Mouse (Mus musculus): ENCODE results near the gene Gigyf1.

The Gigyf1 gene

GRCm38 (mm10) chr5:137533117-137533827 lies 14.9 kb downstream of the Gigyf1 start, which contains the start of the genes Epo and Gnb2:
Gene Epo (minus strand): TSS chr5:137533242.
Gene Gnb2 (minus strand): TSS chr5:137533510.
- peak; percentile 99 for DNase-seq (ENCODE audit: low read depth)

GRCm38 (mm10) chr5:137534762-137535161 lies 16.4 kb downstream of the Gigyf1 start:
- no peak for DNase-seq (ENCODE audit: low read depth)

- peak; percentile 49 for DNase-seq (ENCODE audit: low read depth)
These were observed 17.0 kb downstream of the Gigyf1 start for GRCm38 (mm10) chr5:137535318-137535717.

GRCm38 (mm10) chr5:137537461-137537860 lies 19.1 kb downstream of the Gigyf1 start:
- DNase-seq (ENCODE audit: low read depth): no peak

- DNase-seq (ENCODE audit: low read depth): no peak
These were observed 21.0 kb downstream of the Gigyf1 start for GRCm38 (mm10) chr5:137539291-137539801.

- no peak for DNase-seq (ENCODE audit: low read depth)
These were observed 22.6 kb downstream of the Gigyf1 start for GRCm38 (mm10) chr5:137540991-137541390.

GRCm38 (mm10) chr5:137541768-137542540 lies 23.6 kb downstream of the Gigyf1 start:
- no peak for DNase-seq (ENCODE audit: low read depth)

GRCm38 (mm10) chr5:137544926-137545325 lies 26.6 kb downstream of the Gigyf1 start:
- no peak for DNase-seq (ENCODE audit: low read depth)

- no peak for DNase-seq (ENCODE audit: low read depth)
These were observed 27.2 kb downstream of the Gigyf1 start for GRCm38 (mm10) chr5:137545596-137545995.

- DNase-seq (ENCODE audit: low read depth): no peak
These were observed 31.5 kb downstream of the Gigyf1 start for GRCm38 (mm10) chr5:137549840-137550239.

- peak; percentile 40 for DNase-seq (ENCODE audit: low read depth)
These were observed 32.8 kb downstream of the Gigyf1 start for GRCm38 (mm10) chr5:137551119-137551518.

GRCm38 (mm10) chr5:137553000-137553399 lies 34.7 kb downstream of the Gigyf1 start:
- no peak for DNase-seq (ENCODE audit: low read depth)

- peak; percentile 62 for DNase-seq (ENCODE audit: low read depth)
These were observed 35.1 kb downstream of the Gigyf1 start, which contains the start of gene Actl6b for GRCm38 (mm10) chr5:137553411-137553837. Gene Actl6b (plus strand): TSS chr5:137553517.

- DNase-seq (ENCODE audit: low read depth): no peak
These were observed 35.5 kb downstream of the Gigyf1 start for GRCm38 (mm10) chr5:137553898-137554297.

GRCm38 (mm10) chr5:137561556-137561955 lies 43.2 kb downstream of the Gigyf1 start:
- no peak for DNase-seq (ENCODE audit: low read depth)

GRCm38 (mm10) chr5:137562965-137563364 lies 44.6 kb downstream of the Gigyf1 start:
- DNase-seq (ENCODE audit: low read depth): no peak

GRCm38 (mm10) chr5:137565744-137566143 lies 47.4 kb downstream of the Gigyf1 start:
- no peak for DNase-seq (ENCODE audit: low read depth)

GRCm38 (mm10) chr5:137566416-137566815 lies 48.1 kb downstream of the Gigyf1 start:
- no peak for DNase-seq (ENCODE audit: low read depth)

- DNase-seq (ENCODE audit: low read depth): no peak
These were observed 50.0 kb downstream of the Gigyf1 start for GRCm38 (mm10) chr5:137568223-137568798.

- DNase-seq (ENCODE audit: low read depth): no peak
These were observed 50.7 kb downstream of the Gigyf1 start for GRCm38 (mm10) chr5:137569031-137569430.

GRCm38 (mm10) chr5:137569665-137570064 lies 51.3 kb downstream of the Gigyf1 start, which contains the start of gene Tfr2:
Gene Tfr2 (plus strand): TSS chr5:137569840.
- peak; percentile 76 for DNase-seq (ENCODE audit: low read depth)

GRCm38 (mm10) chr5:137570181-137570580 lies 51.8 kb downstream of the Gigyf1 start:
- no peak for DNase-seq (ENCODE audit: low read depth)
